Mouse (Mus musculus) CD4-positive naive resting alpha-beta T cell, adult 76 days (primary cell): ENCODE measurements around the gene Gm27179. TPM values are rescaled to one million over a fixed set of nuclear protein-coding genes. Genes with fewer than 3 reads are reported as not detected.

Experiments used
- total RNA-seq: library from RNA; stranded (reverse); gene quantifications from one replicate; pipeline ENCODE4 v1.2.4, GENCODE M21; 2023

Gm27179 gene
- not detected for total RNA-seq

GRCm38 (mm10) chr14:69512449-69512848 is at the start of gene Gm27179:
Gene Gm27179, minus strand, starts transcription at chr14:69512549.

GRCm38 (mm10) chr14:69555110-69555831 is 42.9 kb upstream of the Gm27179 start, which contains the start of gene Entpd4b:
Gene Entpd4b, plus strand, starts transcription at chr14:69555424.

GRCm38 (mm10) chr14:69503174-69503573 is 9.2 kb downstream of the Gm27179 start, which contains the start of gene Gm16867:
Gene Gm16867, minus strand, starts transcription at chr14:69503362.

Other genes with a start within 250 kb of the Gm27179 start
- not detected for gene Synb, start 218.2 kb downstream of the Gm27179 start, total RNA-seq
- gene Gm16867, start 9.2 kb downstream of the Gm27179 start, total RNA-seq: 10.1 TPM
- gene Entpd4b, start 42.9 kb upstream of the Gm27179 start, total RNA-seq: 21.6 TPM